In the genomic region with DNA sequence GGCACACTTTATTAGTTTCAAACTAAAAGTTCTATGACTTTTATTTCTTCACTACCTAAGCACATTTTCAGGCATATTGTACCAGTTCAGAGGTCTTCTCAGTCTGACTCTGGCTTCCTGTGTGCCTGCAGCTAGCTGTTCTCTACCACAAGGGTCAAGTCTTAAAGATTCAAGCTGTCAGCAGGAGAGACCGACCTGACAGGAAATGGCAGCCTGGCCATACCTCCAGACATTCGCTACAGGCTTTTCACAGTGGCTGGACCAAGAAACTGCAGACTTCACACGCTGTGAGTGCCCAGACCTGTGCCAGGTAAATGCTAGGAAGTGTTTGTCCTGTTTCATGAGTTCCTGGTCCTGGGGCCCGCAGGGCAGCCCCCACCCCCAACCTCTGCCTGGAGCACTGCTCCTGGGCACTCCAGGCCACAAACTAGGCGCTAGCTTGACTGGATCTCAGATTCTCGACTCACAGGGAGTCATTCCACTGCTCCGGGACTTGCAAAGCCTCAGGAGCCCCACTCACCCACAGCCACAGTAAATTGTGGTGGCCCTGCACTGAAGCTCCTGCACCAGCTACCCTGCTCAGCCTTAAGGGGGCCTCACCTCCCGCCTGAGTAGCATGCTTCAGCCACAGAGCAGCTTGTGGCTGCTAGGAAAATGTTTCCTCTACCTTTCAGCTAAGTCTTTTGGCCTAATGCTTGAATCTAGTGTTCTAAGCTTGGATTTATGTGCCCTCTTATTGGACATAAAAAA, we compare ENCODE assay signal across 23 mouse cellular contexts. TPM values are rescaled to one million over a fixed set of nuclear protein-coding genes. Genes with fewer than 3 reads are reported as not detected.
DNase-seq lines count a peak whose midpoint lies in the region; ATAC-seq and TF ChIP-seq lines count a peak whose summit lies in the region.
"Had no signal": no experiment of that assay in that cellular context is flagged by ENCODE, and none has a peak within 500 bp of the region (broad histone marks: within the 10 kb centered on the region; RNA-seq: fewer than 3 reads in every experiment).

No protein-coding gene starts in this region.

- no peaks in the 10 kb centered on the region for H3K4me1 ChIP-seq in ES-Bruce4 (ENCODE audit: control insufficient read depth, insufficient read depth, low read length)
- peaks cover 5% of the 10 kb centered on the region; the same call in 1 of the 2 replicates for H3K4me1 ChIP-seq in limb, embryonic 13.5 days
- H3K4me1 ChIP-seq: liver, embryonic 13.5 days; lung, embryonic 15.5 days; neural tube, embryonic 15.5 days; stomach, embryonic 15.5 days had no signal

- no peak overlapping the region for H3K27ac ChIP-seq in ES-Bruce4 (ENCODE audit: insufficient read depth, low read length)
- H3K27ac ChIP-seq in limb, embryonic 13.5 days: no peak overlapping the region
- H3K27ac ChIP-seq: heart, adult 2 months; hindbrain, postnatal 0 days; liver, embryonic 13.5 days; lung, embryonic 15.5 days; macrophage; neural tube, embryonic 15.5 days; stomach, embryonic 15.5 days had no signal

- H3K4me2 ChIP-seq in limb, embryonic 13.5 days (replicated peaks): no peak overlapping the region
- H3K4me2 ChIP-seq: liver, embryonic 13.5 days; lung, embryonic 15.5 days; neural tube, embryonic 15.5 days; stomach, embryonic 15.5 days had no signal

- TF ChIP-seq POLR2A in ES-Bruce4 (IDR thresholded peaks at IDR 0.05; ENCODE audit: insufficient read depth, low read length): no peak

- ATAC-seq in limb, embryonic 13.5 days (ENCODE audit: low FRiP score, low read depth): peak; percentile 24; the same call in 1 of the 2 replicates
- no peak for ATAC-seq in megakaryocyte progenitor cell, adult 5-6 weeks (replicated peaks; ENCODE audit: poor library complexity)
- ATAC-seq: forebrain, embryonic 14.5 days; hindbrain, postnatal 0 days had no signal

- no peak overlapping the region for H3K4me3 ChIP-seq in ES-Bruce4 (ENCODE audit: low read depth, low read length)
- no peak overlapping the region for H3K4me3 ChIP-seq in limb, embryonic 13.5 days
- H3K4me3 ChIP-seq: erythroblast, embryonic 14.5 days; heart, adult 2 months; liver, embryonic 13.5 days; lung, embryonic 15.5 days; myocyte; neural tube, embryonic 15.5 days; stomach, embryonic 15.5 days had no signal

- DNase-seq in 3134 (ENCODE audit: extremely low read depth, insufficient read length, low spot score): peak; percentile 50
- DNase-seq in embryo, embryonic 11 days: peak; percentile 5
- no peak for DNase-seq in T-cell, adult 2 months (ENCODE audit: low spot score)
- DNase-seq in kidney, postnatal 10 days: no peak
- DNase-seq: adrenal gland, postnatal 10 days; cerebellum, postnatal 10 days; gastrocnemius, postnatal 25 days; heart, adult 2 months; kidney, adult 11 months; liver, embryonic 13.5 days; midbrain, embryonic 14.5 days; thymus, adult 2 months had no signal

- H3K9me3 ChIP-seq in ES-Bruce4 (replicated peaks; ENCODE audit: control insufficient read depth, insufficient read depth, low read length, poor library complexity, severe bottlenecking): no peaks in the 10 kb centered on the region
- no peaks in the 10 kb centered on the region for H3K9me3 ChIP-seq in limb, embryonic 13.5 days
- H3K9me3 ChIP-seq: liver, embryonic 13.5 days; lung, embryonic 15.5 days; neural tube, embryonic 15.5 days; stomach, embryonic 15.5 days had no signal

- H3K9ac ChIP-seq in ES-Bruce4 (ENCODE audit: low read depth, poor library complexity, severe bottlenecking): no peak overlapping the region
- H3K9ac ChIP-seq in limb, embryonic 13.5 days: no peak overlapping the region
- H3K9ac ChIP-seq: liver, embryonic 13.5 days; lung, embryonic 15.5 days; neural tube, embryonic 15.5 days; stomach, embryonic 15.5 days had no signal

- WGBS in limb, embryonic 13.5 days: 35% methylated on average over 8 of the region's 8 CpGs

- no peak for TF ChIP-seq EP300 in ES-Bruce4 (IDR thresholded peaks at IDR 0.05; ENCODE audit: insufficient read depth, low read depth, low read length)

- TF ChIP-seq CTCF in ES-Bruce4 (IDR thresholded peaks at IDR 0.05; ENCODE audit: low read depth, low read length): peak; percentile 21

- no peaks in the 10 kb centered on the region for H3K36me3 ChIP-seq in ES-Bruce4 (ENCODE audit: control insufficient read depth, insufficient read depth, low read length, poor library complexity, severe bottlenecking)
- H3K36me3 ChIP-seq in limb, embryonic 13.5 days: no peaks in the 10 kb centered on the region
- H3K36me3 ChIP-seq: liver, embryonic 13.5 days; lung, embryonic 15.5 days; neural tube, embryonic 15.5 days; stomach, embryonic 15.5 days had no signal

- no peaks in the 10 kb centered on the region for H3K27me3 ChIP-seq in ES-Bruce4 (ENCODE audit: control insufficient read depth, insufficient read depth, low read length, poor library complexity, severe bottlenecking)
- no peaks in the 10 kb centered on the region for H3K27me3 ChIP-seq in limb, embryonic 13.5 days
- H3K27me3 ChIP-seq: liver, embryonic 13.5 days; lung, embryonic 15.5 days; neural tube, embryonic 15.5 days; stomach, embryonic 15.5 days had no signal

RNA-seq across cellular contexts. Expression of a gene that starts 8.4 kb away (rescaled TPM):
- 132 and 135 TPM in 2 replicates for polyA plus RNA-seq in ES-Bruce4 (2011; ENCODE audit: insufficient read depth, insufficient read length, low read depth, missing spikeins)
- 38.3 and 40.1 TPM in 2 replicates for polyA plus RNA-seq in limb, embryonic 13.5 days (2015; fragmentation: Nextera tagmentation; extraction: Ambion mirVana)
- total RNA-seq in megakaryocyte progenitor cell, adult 5-6 weeks (2015): 44.1 and 52.2 TPM in 2 replicates
- total RNA-seq in megakaryocyte progenitor cell, adult 5-6 weeks (2017): 34.3 and 59.8 TPM in 2 replicates

Comparison
In these comparisons a context has a peak if more than half of its experiments do, and no peak if none do; other contexts are left out.
1. DNase-seq: peak in 3134 (single experiment) and embryo, embryonic 11 days (single experiment); none in T-cell, adult 2 months (single experiment) and kidney, postnatal 10 days (single experiment).